1 mouse cellular context compared by ENCODE assay signal in the genomic region with DNA sequence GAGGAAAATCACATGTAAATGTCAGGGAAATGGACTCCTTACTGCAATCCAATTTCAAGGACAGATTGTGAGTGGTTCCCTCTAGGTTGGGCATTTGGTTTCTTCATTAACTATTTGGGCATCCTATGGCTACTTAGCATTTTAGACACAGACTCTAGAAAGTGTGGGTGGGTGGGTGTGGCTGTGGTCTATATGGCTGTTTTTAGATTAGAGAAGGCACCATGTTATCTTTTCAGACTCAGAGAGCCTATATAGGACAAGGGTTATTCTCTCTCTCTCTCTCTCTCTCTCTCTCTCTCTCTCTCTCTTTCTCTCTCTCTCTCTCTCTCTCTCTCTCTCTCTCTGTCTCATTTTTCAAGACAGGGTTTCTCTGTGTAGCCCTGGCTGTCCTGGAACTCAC.
TF ChIP-seq lines count a peak whose summit lies in the region.

No protein-coding gene starts in this region.

TF ChIP-seq in MEL, 35 proteins besides CTCF, POLR2A, EP300 and RAD21 (continued from another document):
- TF ChIP-seq ZC3H11A (IDR thresholded peaks at IDR 0.05; ENCODE audit: low read depth, low read length), result no peak
- TF ChIP-seq GATA1 (IDR thresholded peaks at IDR 0.05; ENCODE audit: low read depth, low read length), result peak; percentile 81
- no peak for TF ChIP-seq POLR2AphosphoS2 (IDR thresholded peaks at IDR 0.05; ENCODE audit: low read length)
- peak; percentile 32; the same call in 1 of the 2 replicates for TF ChIP-seq MAFK (IDR thresholded peaks at IDR 0.05; ENCODE audit: borderline replicate concordance, low read depth, low read length)
- peak; percentile 55; the same call in 1 of the 2 replicates for TF ChIP-seq MYC (IDR thresholded peaks at IDR 0.05; ENCODE audit: low read depth, low read length)
- peak; percentile 77 for TF ChIP-seq SIN3A (IDR thresholded peaks at IDR 0.05; ENCODE audit: low read length)
- no peak for TF ChIP-seq NRF1 (IDR thresholded peaks at IDR 0.05; ENCODE audit: insufficient read depth, low read depth, low read length, poor library complexity, severe bottlenecking)
- TF ChIP-seq BHLHE40 (IDR thresholded peaks at IDR 0.05; ENCODE audit: borderline replicate concordance, low read depth, low read length), result peak; percentile 39; the same call in 1 of the 2 replicates
- TF ChIP-seq SMC3 (IDR thresholded peaks at IDR 0.05; ENCODE audit: low read depth, low read length), result no peak
- no peak for TF ChIP-seq CHD1 (IDR thresholded peaks at IDR 0.05; ENCODE audit: low read depth, low read length)
- peak; percentile 25; the same call in 1 of the 2 replicates for TF ChIP-seq HCFC1 (IDR thresholded peaks at IDR 0.05; ENCODE audit: low read depth, low read length)
- no peak for TF ChIP-seq MAX (IDR thresholded peaks at IDR 0.05; ENCODE audit: low read length)
- no peak for TF ChIP-seq POLR2AphosphoS5 (IDR thresholded peaks at IDR 0.05; ENCODE audit: borderline replicate concordance, low read depth, low read length)
- 0 out of 2 replicates have a peak, but pooled peaks have one; percentile 55 for TF ChIP-seq MAZ (IDR thresholded peaks at IDR 0.05; ENCODE audit: low read depth, low read length)
- no peak for TF ChIP-seq ZNF384 (IDR thresholded peaks at IDR 0.05; ENCODE audit: low read depth, low read length)
- TF ChIP-seq MEF2A (IDR thresholded peaks at IDR 0.05; ENCODE audit: extremely low read depth, insufficient replicate concordance, low read depth, low read length, poor library complexity, severe bottlenecking), result peak; percentile 61; the same call in 1 of the 2 replicates
